Mouse (Mus musculus) lung, adult 2 months (tissue): ENCODE measurements around the gene Gm20388.
A peak's percentile ranks its signal among the peaks of the same experiment; 100 is the strongest.

ENCODE experiments used
- CTCF ChIP-seq: fragments of 200-500 bp; IDR thresholded peaks from 2 replicates; pipeline ENCODE4 v1.5.1; 2011; ENCODE audit warnings: mild to moderate bottlenecking, low read length, control low read depth; ENCODE audit not compliant: insufficient read depth
- POLR2A ChIP-seq: fragments of 200-500 bp; IDR thresholded peaks from 2 replicates; pipeline ENCODE4 v1.6.1; 2011; ENCODE audit warnings: low read depth, mild to moderate bottlenecking, control low read depth, low read length, borderline replicate concordance; ENCODE audit errors: extremely low read depth

DNA sequence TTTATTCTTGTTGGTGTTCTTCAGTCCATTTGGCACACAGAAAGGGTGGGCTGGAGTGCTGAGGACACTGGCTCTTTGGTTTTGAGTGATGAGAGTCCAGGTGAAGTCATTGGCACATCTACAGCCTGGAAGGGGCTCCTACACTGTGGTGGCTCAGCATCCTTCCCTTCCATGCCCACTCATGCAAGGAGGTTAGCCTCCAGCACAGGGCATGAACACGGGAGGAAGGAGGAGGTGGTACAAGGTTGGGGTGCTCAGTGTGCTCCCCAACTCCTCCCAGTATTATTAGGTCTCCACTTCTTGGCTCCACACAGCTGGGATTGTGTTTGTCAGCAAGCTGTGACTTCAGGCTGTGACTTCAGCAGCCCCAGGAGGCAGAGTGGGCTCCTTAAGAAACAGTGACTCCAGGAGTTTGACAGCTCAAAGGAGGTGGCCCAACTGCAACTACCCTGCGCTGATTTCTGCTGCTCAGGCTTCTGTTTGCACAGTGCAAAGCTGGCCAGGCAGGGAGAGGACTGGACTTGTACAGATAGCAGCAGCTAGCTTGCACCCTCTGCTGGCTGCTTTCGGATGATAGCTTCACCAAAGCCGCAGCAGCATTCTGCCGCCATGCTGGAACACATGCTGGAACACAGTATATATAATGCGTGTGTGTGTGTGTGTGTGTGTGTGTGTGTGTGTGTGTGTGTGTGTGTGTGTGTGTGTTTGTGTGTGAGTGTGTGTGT is 3873.0 kb downstream of the Gm20388 start:
- TF ChIP-seq CTCF (peak; percentile 84), POLR2A (no peak)
